Mouse (Mus musculus): ENCODE data around the gene Grsf1.

The Grsf1 gene

DNA sequence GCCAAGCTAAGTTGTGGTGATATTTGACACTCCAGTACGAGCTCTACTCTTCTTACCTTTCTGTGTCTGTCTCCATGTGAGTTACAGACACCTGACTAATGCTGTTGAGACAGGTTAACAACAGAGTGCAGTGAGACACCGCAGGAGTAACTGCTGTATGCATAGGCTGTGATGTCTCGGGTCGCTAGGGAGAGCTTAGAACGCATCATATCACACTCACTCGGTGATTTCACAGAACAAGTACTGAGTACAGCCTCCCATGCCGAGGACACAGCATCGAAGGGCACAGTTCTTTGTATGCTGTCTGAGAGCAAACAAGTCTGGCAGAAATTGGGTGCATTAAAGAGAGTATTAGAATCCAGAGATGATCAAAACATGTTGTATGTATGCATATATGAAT is 46.0 kb downstream of the Grsf1 start:
- DNase-seq (ENCODE audit: extremely low spot score): no peak

DNA sequence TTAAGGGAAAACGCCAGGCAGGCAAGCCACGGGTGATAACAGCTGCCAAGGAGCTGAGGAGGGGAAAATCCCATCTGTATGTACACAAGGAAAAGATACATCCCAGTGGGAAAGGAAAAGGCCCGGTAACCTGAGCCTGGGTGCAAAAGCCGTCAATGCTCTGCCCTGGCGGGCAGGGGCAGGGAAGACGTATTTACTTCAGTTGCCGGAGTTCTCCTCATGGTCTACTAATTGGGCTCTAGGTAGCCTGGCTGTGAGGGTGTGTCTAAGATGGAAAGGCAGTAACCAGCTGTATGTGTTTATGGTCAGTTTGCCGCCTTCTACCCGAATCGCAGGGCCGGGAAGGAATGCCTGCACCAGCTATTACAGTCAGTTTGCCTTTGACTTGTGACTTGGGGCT is 46.8 kb downstream of the Grsf1 start:
- DNase-seq (ENCODE audit: extremely low spot score): no peak

DNA sequence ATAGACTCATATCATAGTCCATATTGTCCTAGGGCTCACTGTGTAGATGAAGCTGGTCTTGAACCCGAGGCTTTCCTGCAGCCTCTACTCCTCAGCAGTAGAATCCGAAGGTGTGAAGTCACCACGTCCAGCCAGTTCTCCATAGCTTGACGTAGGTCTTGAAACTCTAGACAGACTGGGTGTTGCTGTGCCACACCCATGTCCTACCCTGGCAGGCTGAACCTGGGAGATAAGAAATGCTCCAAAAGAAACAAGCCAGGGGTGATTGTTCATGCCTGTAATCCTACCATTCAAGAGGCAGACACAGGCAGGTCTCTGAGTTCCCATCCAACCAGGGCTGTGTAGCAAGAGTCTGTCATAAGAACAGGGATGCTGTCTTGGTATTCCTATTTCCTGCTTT is 48.4 kb downstream of the Grsf1 start:
- no peak for DNase-seq (ENCODE audit: extremely low spot score)

DNA sequence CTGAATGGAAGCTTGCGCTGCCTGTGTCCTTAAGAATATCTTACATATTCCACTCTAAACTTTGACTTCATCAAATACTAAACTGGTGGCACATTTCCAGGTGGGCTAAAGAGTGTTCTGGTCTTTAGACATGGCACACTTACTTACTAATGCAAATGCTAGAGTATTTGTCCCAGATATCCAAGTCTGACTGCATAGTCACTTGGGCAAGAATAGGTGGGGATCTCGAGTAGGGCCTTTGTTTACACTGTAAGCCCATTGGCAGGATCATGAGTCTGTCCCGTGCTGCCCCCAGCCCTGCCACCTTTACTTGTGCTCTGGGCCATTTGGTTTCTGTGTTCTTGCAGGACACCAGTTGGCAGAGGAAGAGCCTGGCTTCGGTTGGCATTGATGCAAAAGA is 59.0 kb downstream of the Grsf1 start:
- no peak for DNase-seq (ENCODE audit: extremely low spot score)

DNA sequence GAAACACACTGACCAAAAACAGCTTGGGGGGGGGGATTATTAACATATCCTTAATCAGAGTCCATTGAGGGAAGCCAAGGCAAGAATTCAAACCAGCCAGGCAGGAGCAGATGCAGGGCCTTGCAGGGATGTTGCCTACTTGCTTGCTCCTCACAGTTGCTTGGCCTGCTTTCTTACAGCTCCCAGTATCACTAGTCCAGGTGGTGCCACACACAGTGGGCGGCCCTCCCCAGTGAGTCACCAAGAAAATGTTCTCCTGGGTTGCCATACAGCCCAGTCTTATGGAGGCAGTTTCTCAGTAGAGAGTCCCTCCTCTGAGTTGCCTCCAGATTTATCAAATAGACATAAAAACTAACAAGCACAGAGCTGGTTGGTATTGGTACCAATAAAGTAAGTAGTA is 61.8 kb downstream of the Grsf1 start:
- DNase-seq (ENCODE audit: extremely low spot score): no peak
